Mouse (Mus musculus) cerebellum, adult 11 months (tissue): Measurements from ENCODE around the gene Chmp6.
A peak's percentile ranks its signal among the peaks of the same experiment; 100 is the strongest.

Experiments used
- DNase-seq: peaks from one replicate; pipeline ENCODE4 v3.0.0; 2022

Gene Chmp6

DNA sequence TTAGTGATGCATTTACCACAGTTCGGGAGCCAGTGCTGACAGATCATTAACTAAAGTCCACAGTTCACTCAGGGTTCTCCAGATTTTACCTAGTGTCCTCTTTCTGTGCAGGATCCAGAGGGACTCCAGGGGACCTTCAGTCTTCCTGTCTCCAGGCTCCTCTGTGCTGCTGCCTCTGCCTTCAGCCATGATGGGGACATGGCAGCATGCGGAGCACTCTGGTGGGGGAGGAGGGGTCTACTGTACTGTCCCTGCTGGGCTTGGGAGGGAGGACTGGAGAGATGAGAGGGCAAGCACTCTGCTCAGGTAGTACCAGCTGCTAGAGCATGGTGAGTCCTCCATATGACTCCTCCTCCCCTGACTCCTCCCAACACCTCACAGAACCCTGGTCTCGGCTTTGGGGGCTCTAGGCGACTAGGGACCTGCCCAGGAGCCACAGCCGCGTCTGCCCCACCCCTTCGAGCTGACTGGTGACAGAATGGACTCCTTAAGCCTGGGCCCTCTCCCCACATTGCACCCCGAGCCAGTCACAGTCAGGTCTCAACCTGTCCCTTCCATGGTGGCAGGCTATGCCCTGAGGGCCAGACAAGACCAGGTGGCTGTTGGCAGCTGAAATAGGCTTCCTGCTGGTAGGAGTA lies 26.0 kb downstream of the Chmp6 start:
- DNase-seq = no peak

DNA sequence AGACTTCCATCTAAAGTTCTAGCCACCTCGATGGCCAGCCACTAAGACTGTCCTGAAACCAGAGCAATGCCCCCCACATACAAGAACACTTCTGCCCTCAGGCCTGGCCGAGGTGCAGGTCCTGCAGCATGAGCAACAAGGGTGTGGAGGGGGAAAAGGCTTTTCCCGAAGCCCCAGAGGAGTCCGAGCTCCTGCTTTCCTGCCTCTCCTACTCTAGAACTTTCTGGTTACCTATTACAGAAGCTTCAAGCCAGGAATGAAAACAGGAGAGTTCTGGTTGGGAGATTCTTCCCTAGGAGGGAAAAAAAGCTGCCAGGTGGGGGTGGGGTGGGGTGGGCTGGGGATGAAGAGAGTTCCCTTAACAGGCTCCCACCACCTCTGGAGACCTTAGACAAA lies 26.5 kb downstream of the Chmp6 start:
- DNase-seq = no peak

DNA sequence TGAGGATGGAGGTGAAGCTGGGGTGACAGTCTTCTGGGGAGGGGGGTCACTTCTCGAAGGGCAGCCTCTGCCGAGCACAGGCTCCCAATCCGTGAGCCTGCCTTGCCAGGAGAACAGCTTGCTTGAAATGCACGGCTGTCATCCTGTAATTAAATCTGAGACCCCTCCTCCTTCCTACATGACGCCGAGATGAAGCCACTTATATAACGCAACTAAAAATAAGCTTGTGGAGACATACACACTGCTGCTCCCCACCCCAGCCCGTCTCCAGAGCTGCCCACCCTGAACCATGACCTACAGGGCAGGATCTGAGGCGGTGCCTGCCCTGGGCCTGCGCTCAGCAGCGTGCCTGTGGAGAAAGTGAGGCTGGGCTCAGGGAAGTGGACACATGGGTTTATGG lies 26.9 kb downstream of the Chmp6 start:
- DNase-seq = no peak

DNA sequence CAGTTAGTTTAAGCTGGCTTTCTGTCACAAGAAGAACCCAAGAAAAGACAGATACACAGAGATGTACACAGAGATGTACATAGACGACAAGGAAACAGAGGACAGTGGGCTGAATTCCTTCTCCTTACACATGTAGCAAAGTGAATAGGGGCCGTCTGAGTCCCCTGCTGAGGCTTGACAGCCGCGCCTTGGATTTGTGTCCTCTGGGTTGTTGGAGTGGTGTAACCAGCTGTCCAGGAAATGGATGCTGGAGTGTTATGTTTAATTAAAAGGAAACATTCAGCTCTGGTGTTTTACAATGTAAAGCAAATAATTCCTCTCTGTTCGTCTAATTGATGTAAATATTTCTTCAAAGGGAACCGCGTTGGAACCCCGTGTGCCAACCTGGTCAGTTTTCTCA lies 28.6 kb downstream of the Chmp6 start:
- no peak for DNase-seq

DNA sequence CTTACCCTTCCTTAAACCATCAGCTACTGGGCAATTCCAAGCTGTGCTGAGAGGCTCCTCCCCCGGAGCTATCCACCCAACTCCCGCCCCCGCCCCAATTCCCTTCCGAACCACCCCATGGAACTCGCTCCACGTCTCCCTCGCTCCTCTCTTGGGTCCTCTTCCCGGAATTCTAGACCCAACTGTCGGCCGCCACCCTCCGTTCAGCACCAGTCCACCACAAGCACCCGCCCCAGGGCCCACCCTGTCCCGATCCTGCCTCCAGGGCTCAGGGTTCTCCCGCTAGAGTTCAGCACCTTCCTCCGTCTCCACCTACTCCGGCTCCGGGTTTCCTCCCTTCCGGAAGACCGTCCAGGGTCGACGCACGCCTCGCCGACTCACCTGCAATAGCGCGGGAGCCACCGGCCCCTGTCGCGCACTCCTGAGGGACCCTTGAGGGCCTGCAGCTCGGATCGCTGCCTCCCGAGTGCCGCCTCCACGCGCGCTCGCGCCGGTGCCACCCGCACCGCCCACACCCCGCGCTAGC lies 29.0 kb downstream of the Chmp6 start:
- DNase-seq = no peak

DNA sequence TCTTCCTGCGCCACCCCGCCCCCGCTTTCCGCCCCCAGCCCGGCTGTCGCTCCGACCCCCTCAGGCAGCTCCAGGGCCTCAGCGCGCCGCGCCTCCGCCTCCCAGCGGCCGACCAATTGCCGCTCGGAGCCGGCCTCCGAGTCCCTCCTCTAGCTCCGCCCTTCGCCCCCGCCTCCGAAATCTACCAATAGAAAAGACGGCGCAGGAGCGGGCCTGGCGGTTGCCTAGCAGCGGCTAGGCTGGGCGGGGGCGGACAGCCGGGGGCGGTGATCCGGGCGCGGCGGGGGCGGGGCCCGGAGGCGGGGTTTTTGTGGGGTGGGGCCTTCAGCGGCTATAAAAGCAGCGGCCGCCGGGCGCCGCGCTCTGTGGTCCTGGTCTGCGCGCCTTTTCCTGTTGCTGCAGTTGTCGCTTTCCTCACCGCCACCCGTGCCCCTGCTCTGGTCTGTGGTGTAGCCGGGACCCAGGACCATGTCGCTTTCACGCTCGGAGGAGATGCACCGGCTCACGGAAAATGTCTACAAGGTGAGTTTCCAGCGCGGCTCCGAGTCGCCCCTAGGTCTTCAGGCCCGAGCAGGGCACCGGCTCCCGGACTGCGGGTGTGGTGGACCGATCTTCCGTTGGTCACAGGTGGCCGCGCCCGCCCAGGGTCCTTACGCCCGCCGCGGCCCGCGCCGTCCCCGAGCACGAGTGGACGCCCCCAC lies 29.6 kb downstream of the Chmp6 start, which contains the start of gene Baiap2:
Gene Baiap2 (plus strand): TSS at position 37 of the 701 bp plus-strand sequence.
- peak; percentile 98 for DNase-seq

DNA sequence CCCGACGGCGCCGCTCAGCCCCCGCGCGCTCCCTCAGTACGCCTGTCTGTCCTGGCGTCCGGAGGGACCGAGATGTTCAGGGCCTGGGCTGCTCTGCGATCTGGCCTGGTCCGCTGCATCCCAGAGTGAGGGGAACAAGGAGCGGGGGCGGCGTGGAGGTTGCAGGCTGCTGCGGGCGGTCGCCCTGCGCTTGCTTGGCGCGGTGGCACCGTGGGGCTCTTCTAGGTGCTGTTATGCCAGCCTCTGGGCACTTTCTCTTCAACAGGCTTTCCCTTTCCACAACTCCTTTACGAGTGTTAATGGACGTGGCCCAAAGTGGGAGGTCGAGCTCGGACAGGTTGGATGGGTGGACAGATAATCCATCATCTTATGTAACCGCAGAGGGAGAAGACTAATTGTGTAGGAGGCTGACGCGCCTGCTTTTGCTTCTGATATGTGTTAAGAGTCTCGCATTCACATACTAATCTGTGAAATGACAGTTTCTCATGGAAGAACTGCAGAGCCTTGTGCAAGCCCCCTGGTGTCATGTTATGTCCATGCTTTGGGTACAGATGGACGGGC lies 30.3 kb downstream of the Chmp6 start:
- DNase-seq = no peak

DNA sequence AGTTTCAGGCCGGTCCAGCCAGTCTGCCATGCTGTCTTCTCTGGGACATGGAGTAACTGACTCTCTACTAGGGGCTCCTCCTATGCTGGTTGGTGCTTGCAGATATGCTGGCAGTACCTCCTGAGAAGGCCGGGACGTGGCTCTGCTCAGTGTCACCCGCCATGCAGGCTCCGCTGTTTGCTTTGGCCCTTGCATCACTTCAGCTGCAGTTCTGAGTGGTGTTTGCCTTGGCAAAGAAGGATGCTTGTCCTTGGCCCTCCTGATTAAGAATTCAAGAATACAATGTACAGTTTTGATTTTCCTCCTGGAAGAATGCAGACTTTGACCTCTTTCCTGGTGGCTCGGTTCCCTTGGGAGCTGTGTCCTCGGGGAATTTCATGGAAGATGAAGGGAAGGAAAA lies 32.1 kb downstream of the Chmp6 start:
- DNase-seq = no peak

DNA sequence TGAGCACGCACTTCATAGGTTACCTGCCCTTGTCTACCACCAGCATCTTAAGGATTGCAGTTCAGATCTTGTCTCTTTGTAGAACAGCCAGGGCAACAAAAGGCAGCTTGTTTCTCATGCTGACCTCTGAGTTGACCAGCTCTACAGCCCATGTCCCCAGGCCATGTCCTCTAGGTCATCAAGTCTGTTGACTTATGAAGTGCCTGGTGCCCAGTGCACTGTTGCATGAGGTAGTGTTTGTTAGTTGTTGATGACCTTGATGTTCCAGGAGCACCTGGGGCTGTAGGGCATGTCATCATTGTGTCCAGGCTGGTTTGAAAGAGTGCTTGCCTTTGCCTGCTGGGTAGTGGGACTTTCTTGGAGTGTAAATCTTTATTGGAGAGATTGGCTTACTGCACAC lies 34.2 kb downstream of the Chmp6 start:
- DNase-seq = no peak

DNA sequence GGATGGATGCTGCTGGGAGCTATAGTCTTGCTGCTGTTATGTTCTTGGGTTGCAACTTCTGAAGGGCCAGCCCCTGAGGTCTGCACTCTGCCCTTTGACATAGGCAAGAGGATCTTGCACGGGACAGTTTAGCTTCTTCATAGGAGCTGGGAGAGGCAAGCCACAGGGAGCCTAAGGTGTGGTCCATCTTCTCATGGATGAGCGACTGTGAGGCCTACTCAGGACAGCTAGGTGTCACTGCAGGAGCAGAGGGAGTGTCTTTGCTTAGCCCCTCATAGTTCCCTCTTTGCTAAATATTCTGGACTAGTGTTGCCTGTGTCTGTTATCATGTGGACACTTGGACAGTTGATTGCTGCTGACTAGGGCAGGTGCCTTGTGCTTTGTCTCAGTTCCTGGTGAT lies 34.7 kb downstream of the Chmp6 start:
- no peak for DNase-seq

DNA sequence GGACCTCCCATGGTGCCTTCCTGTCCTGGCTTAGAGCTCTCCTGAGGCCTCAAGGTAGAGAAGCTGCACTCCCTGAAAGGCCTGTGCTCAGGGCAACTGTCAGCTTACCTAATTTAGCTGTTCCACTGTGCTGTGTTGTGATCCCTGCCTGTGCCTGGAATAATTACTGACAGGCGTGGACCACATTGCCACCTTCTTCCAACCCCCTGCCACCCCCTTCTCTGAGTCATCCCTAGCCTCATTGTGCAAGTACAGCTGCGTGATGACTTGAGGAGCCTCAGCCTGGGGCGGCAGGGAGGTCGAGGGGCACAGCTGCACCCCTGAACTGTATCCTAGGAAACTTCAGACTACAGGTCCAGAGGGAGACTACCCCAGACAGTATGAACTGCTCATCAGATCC lies 35.1 kb downstream of the Chmp6 start:
- no peak for DNase-seq

DNA sequence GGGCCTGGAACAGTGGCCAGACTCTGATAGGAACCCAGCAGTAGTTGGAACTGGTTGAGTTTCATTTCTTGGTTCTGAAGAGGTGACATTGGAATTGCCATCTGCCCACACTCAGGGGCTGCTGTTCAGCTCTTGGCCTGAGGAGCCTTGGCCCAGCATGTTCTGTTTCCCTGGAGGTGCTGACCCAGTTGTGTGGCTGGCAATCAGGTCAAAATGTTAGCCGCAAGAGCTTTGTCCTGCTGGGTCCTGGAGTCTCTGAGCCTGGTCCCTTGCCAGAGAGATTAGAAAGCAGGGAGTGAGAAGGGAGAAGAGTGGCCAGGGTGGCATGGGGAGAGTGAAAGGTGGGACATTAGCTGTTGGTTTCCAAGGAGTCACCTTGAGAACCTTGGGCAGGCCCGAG lies 35.6 kb downstream of the Chmp6 start:
- DNase-seq = no peak

DNA sequence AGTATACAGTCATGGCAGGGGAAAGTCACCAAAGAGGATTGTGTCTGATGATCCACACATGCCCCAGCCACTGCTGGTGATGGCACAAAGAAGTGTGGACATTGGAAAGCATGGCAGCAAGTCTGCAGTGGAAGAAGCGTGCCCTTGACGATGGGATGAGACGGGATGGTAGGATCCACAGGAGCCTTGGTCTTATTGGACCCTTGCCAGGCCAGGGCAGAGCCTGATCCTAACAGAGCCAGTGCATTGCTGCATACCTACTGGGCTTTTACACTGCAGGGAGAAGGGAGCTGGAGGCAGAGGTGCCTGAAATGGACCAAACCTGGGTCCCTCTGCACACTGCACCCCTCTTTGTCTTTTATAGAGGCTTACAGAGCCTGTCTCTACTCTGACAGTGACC lies 37.3 kb downstream of the Chmp6 start:
- DNase-seq = no peak

DNA sequence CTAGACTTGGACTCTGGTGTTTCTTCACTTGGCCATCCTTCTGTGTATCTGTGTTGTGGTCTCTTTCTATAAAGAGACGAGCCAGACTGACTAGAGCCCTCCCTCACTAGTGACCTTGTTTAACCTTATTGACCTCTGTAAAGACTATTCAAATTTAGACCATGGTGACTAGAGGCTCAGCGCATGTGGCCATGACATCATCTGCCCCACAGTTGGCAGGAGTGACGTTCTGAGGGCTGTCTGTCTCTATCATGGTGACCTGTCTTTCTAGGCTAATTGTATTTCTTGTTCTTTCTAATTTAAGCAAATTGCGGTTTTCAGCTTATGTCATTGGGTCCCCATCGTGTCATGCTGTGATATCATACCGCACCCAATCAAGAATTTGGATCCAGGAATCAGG lies 38.1 kb downstream of the Chmp6 start:
- no peak for DNase-seq

DNA sequence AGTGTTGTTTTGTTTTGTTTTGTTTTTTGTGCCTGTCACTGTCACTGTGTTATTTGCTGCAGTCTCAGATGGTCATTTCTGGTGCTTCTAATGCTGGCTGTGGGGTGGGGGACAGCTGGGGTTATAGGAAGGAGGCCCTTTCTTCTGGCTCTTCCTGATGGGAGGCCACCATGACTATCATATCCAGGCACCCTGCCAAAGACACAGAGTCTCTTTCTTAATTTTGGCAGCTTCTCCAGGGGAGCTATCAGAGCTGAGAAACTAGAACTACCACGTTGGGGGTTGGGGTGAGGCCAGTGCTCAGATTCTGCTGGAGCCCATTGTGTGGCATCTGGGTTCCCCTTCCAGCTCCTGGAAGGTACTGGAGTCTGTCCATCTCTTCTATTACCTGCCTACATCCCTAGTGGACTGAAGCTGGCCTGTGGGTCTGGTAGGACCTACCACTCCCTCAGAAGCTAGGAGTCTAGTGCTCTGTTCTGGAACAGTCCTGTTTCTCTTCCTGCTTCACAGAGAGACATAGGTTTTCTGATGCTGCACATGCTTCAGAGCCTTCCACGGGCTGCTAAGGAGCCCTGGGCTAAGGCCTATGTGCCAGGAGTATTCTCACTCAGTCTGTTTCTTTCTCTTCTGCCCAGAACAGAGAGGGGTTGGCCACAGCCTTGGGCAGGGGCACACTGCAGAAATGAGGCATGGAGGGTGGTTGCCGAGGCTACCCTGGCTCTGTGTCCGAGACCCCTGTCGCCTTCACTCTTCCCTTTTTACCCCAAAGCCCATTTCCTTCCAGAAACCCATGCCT lies 39.4 kb downstream of the Chmp6 start:
- no peak for DNase-seq

DNA sequence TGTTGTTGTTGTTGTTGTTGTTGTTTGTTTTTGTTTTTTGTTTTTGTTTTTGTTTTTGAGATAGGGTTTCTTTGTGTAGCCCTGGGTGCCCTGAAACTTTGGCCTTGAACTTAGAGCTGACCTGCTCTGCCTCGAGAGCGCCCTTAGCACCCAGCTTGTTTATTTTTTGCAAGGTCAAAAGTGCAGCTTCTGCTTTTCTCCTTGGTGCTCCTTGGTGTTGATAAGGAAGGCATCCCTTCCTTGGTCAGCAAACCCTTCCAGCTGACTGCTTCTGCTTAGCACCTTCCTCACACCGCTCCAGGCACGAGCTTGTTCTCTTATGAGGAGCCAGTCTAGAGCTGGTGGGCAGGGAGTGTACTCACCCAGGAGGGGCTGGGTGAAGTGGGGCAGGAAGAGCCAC lies 41.0 kb downstream of the Chmp6 start:
- no peak for DNase-seq

DNA sequence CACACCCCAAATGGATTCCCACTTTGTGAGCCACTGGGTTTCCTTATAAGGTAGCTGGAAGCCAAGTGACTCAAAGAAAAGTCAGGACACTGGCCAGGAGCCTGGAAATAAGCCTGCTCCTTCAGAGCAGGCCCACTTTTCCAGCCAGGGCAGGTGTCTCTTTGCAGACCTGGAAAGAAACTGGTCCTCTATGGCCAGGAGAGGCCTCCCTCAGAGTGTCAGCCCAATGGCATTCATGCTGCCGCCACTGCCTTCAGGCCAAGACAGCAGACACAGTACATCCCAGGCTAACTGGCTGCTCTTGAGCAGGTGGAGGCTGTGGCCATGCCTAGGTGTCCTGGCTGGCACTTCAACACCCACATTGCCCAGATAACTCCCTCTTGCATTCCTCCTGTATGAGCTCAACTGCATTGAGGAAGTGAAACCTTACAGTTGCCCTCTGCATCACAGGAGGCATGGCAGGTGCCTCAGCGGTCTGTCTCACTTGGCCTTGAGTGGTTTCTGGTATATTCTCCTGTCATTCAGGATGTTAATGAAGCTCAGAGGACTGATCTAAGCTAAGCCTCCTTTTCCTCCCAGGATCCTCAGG lies 41.6 kb downstream of the Chmp6 start:
- DNase-seq = no peak

DNA sequence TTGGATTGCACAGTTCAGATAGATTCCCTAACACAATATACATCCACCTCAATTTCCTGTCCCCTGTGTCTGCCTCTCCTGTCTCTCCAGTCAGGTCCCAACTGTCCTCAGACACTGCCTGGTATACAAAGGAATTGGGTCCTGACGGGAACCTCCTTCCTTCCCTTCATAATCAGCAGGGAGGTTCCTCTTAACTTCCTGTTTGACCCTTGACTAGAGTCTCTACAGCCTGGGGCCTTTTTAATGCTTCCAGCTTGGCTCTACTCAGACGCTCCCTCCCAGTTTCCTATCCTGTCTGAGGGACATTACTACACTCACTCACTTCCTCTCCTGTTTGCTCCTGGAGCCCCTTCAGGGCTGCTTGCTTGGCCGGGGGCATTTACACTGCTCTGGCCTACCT lies 42.2 kb downstream of the Chmp6 start:
- no peak for DNase-seq

DNA sequence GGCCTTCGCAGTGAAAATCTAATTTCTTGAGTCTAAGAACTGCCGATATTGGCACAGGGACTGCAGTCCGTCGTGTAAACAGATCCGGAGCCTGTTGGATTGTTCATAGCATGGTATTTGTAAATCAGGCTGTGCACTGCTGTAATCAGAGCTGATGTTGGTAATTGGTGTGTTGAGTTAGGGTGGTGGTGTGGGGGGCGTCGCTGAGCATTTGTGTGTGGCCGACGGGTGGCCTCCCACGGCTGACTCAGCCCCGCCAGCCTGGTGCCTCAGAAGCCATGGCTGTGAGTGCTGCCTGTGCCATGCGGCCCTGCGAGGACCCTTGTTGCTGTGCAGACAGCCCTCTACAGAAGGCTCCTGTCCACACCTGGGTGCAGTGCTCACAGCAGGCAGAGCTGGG lies 43.3 kb downstream of the Chmp6 start:
- DNase-seq = no peak

DNA sequence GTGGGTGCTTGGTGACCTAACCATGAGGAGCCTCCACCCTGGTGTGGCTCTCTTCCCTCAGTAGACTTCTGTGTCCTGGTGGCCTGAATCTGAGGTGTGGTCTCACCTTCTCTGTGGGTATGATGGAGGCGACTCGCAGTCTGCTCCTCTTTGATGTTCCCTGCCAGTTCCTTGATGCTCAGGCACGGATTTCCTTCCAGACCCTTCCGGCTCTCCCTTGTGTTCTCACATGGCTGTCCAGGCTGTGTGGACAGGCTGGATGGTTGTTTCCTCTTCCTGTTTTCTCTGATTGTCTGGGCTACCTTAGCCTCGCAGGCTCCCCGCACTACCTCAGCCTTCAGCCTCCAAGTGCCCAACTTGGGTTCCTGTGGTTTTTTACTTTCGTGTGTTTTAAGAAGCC lies 45.6 kb downstream of the Chmp6 start:
- DNase-seq = no peak

DNA sequence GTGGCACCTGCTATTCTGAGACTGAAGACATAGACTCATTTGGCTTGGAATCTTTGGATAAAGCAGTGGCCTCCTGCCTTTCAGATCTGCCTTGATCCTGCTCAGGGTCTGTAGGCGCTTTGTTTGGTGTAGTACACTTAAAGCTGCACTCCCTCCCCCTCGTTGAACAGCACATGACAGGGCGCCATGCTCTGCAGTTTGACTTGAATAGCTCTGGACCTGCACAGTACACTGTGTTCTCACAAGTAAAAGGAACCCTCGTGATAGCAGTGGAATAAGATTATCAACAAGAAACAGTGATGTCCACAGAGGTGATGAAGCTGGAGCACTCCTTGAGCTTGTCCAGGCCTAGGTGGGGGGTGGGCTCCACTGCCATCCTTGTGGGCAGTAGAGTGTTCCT lies 46.5 kb downstream of the Chmp6 start:
- DNase-seq = no peak

DNA sequence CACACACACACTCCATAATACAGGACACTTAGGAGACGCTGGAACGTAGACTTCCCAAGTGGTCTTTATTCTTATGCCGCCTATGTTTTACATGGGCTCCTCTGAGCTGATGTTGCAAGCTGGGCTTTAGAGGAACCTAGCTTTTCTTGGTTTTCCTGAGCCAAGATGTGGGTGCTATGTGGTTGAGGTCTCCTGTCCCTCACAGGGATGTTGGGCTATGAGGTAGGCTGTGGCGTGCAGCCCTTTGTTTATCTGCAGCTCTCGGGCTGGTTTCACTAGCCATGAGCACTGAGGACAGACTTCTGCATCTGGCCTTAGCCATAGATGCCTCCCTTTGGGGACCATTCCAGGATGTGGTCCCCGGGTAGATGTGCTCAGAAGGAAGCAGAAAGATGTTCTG lies 47.4 kb downstream of the Chmp6 start:
- DNase-seq = no peak

DNA sequence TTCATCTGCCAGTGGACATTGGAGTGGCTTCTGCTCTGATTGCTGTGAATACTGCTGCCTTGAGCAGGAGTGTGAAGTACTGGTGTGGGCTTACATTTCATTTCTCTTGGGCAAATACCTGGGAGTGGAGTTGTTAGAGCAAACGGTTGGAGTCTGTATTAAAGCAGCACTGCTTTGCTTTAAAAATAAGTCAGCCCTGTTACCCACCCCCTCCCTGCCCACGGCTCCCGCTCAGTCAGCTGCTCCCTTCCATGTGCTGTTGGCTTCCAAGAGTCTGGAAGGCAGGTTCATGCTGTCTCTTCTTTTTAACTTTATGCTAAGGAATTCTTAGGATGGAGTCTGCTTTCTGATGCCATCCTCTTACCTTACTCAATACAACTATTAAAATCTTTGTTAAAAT lies 48.3 kb downstream of the Chmp6 start:
- DNase-seq = no peak
